Mouse (Mus musculus) ES-Bruce4 (cell line): Measurements from ENCODE around the gene Tada2a. TPM values are rescaled to one million over a fixed set of nuclear protein-coding genes. Genes with fewer than 3 reads are reported as not detected.
A peak's percentile ranks its signal among the peaks of the same experiment; 100 is the strongest.

Experiments
- H3K27ac ChIP-seq: 2 replicates; pipeline ENCODE4 v1.5.1; 2012; ENCODE audit warnings: low read length, inconsistent platforms; ENCODE audit not compliant: insufficient read depth
- H3K27me3 ChIP-seq: 2 replicates; pipeline ENCODE4 v1.6.1; 2012; ENCODE audit warnings: mild to moderate bottlenecking, low read length, inconsistent platforms; ENCODE audit not compliant: control insufficient read depth, poor library complexity, insufficient read depth, severe bottlenecking
- H3K36me3 ChIP-seq: 2 replicates; pipeline ENCODE4 v1.6.1; 2012; ENCODE audit warnings: inconsistent platforms, mild to moderate bottlenecking, low read length, moderate library complexity; ENCODE audit not compliant: control insufficient read depth, poor library complexity, insufficient read depth, severe bottlenecking
- H3K4me1 ChIP-seq: one replicate; pipeline ENCODE4 v1.8.1; 2011; ENCODE audit warnings: low read length; ENCODE audit not compliant: control insufficient read depth, insufficient read depth
- H3K4me3 ChIP-seq: 2 replicates; pipeline ENCODE4 v1.5.1; 2011; ENCODE audit warnings: low read depth, mild to moderate bottlenecking, low read length
- H3K9ac ChIP-seq: 2 replicates; pipeline ENCODE4 v1.6.1; 2012; ENCODE audit warnings: low read depth, mild to moderate bottlenecking, inconsistent platforms; ENCODE audit not compliant: poor library complexity, severe bottlenecking
- H3K9me3 ChIP-seq: replicated peaks from 2 replicates; pipeline ENCODE4 v1.6.1; 2012; ENCODE audit warnings: mild to moderate bottlenecking, low read length, inconsistent platforms; ENCODE audit not compliant: control insufficient read depth, poor library complexity, insufficient read depth, severe bottlenecking
- CTCF ChIP-seq: IDR thresholded peaks from one replicate; pipeline ENCODE4 v1.8.1; 2011; ENCODE audit warnings: low read depth, low read length
- EP300 ChIP-seq: IDR thresholded peaks from 2 replicates; pipeline ENCODE4 v1.6.1; 2011; ENCODE audit warnings: low read depth, low read length; ENCODE audit not compliant: insufficient read depth
- POLR2A ChIP-seq: IDR thresholded peaks from one replicate; pipeline ENCODE4 v1.8.1; 2011; ENCODE audit warnings: low read length; ENCODE audit not compliant: insufficient read depth
- polyA plus RNA-seq: library from polyadenylated mRNA; stranded (reverse); fragments of >200 nt; gene quantifications from 2 replicates; pipeline ENCODE4 v1.2.4, GENCODE M21; 2011; ENCODE audit warnings: low read depth; ENCODE audit not compliant: missing spikeins, insufficient read depth, insufficient read length

The Tada2a gene
- polyA plus RNA-seq, 1 experiment = 95.8 TPM

- H3K9ac ChIP-seq = no peak overlapping the region
- TF ChIP-seq EP300 (no peak), CTCF (peak; percentile 11)
- H3K27ac ChIP-seq = no peak overlapping the region
- no peaks in the 10 kb centered on the region for H3K4me1 ChIP-seq
- H3K36me3 ChIP-seq = no peaks in the 10 kb centered on the region
- no peaks in the 10 kb centered on the region for H3K9me3 ChIP-seq
- no peak overlapping the region for H3K4me3 ChIP-seq
- H3K27me3 ChIP-seq = no peaks in the 10 kb centered on the region
These were observed 12.4 kb upstream of the Tada2a start for GRCm38 (mm10) chr11:84141752-84142151.

GRCm38 (mm10) chr11:84136453-84136852 is 7.1 kb upstream of the Tada2a start:
- H3K9me3 ChIP-seq = no peaks in the 10 kb centered on the region
- no peaks in the 10 kb centered on the region for H3K36me3 ChIP-seq
- H3K4me1 ChIP-seq = no peaks in the 10 kb centered on the region
- H3K4me3 ChIP-seq = no peak overlapping the region
- no peak overlapping the region for H3K9ac ChIP-seq
- no peaks in the 10 kb centered on the region for H3K27me3 ChIP-seq
- TF ChIP-seq POLR2A (no peak), CTCF (no peak), EP300 (no peak)
- no peak overlapping the region for H3K27ac ChIP-seq

GRCm38 (mm10) chr11:84134331-84134860 is 5.0 kb upstream of the Tada2a start:
- no peaks in the 10 kb centered on the region for H3K4me1 ChIP-seq
- no peak overlapping the region for H3K4me3 ChIP-seq
- H3K9me3 ChIP-seq = no peaks in the 10 kb centered on the region
- H3K27me3 ChIP-seq = no peaks in the 10 kb centered on the region
- no peak overlapping the region for H3K9ac ChIP-seq
- no peak for TF ChIP-seq POLR2A
- TF ChIP-seq EP300 = no peak
- TF ChIP-seq CTCF = no peak
- no peaks in the 10 kb centered on the region for H3K36me3 ChIP-seq
- H3K27ac ChIP-seq = no peak overlapping the region

- peak overlapping the region; percentile 66 for H3K4me3 ChIP-seq
- no peak overlapping the region for H3K27ac ChIP-seq
- H3K9ac ChIP-seq = peak overlapping the region; percentile 33
- TF ChIP-seq EP300 (no peak), CTCF (no peak)
- H3K36me3 ChIP-seq = peaks cover 24% of the 10 kb centered on the region
- no peaks in the 10 kb centered on the region for H3K27me3 ChIP-seq
- no peaks in the 10 kb centered on the region for H3K9me3 ChIP-seq
- no peaks in the 10 kb centered on the region for H3K4me1 ChIP-seq
These were observed 392 bp upstream of the Tada2a start for GRCm38 (mm10) chr11:84129799-84130185.

GRCm38 (mm10) chr11:84127977-84128376 is 1.4 kb downstream of the Tada2a start:
- no peaks in the 10 kb centered on the region for H3K4me1 ChIP-seq
- TF ChIP-seq POLR2A (no peak), CTCF (peak; percentile 35)
- H3K27me3 ChIP-seq = no peaks in the 10 kb centered on the region
- H3K27ac ChIP-seq = no peak overlapping the region
- H3K9me3 ChIP-seq = no peaks in the 10 kb centered on the region
- H3K36me3 ChIP-seq = peaks cover 39% of the 10 kb centered on the region
- no peak overlapping the region for H3K9ac ChIP-seq
- 0 out of 2 replicates have a peak overlapping the region, but pooled peaks have one; percentile 16 for H3K4me3 ChIP-seq

- no peak overlapping the region; the same call in 1 of the 2 replicates for H3K27ac ChIP-seq
- H3K27me3 ChIP-seq = no peaks in the 10 kb centered on the region
- no peaks in the 10 kb centered on the region for H3K4me1 ChIP-seq
- no peaks in the 10 kb centered on the region for H3K9me3 ChIP-seq
- peaks cover 93% of the 10 kb centered on the region for H3K36me3 ChIP-seq
- no peak overlapping the region for H3K4me3 ChIP-seq
- TF ChIP-seq EP300 (no peak), POLR2A (no peak), CTCF (no peak)
- no peak overlapping the region for H3K9ac ChIP-seq
These were observed 8.1 kb downstream of the Tada2a start for GRCm38 (mm10) chr11:84121051-84121956.
